Mouse (Mus musculus): ENCODE measurements around the gene Sorcs2.

- no peak for TF ChIP-seq CTCF (IDR thresholded peaks at IDR 0.05; ENCODE audit: extremely low read depth, insufficient read depth, low read length)
- no peak for TF ChIP-seq POLR2A (IDR thresholded peaks at IDR 0.05; ENCODE audit: extremely low read depth, insufficient read depth, low read length)
Measured at GRCm38 (mm10) chr5:36446166-36446890, 48.4 kb upstream of the Sorcs2 start.
